Mouse (Mus musculus): ENCODE data around the gene Ankrd42. TPM values are rescaled to one million over a fixed set of nuclear protein-coding genes. Genes with fewer than 3 reads are reported as not detected.

Ankrd42 gene
- total and polyA plus RNA-seq, 3 experiments, result 0.43 to 2.2 (median 0.66) TPM

DNA sequence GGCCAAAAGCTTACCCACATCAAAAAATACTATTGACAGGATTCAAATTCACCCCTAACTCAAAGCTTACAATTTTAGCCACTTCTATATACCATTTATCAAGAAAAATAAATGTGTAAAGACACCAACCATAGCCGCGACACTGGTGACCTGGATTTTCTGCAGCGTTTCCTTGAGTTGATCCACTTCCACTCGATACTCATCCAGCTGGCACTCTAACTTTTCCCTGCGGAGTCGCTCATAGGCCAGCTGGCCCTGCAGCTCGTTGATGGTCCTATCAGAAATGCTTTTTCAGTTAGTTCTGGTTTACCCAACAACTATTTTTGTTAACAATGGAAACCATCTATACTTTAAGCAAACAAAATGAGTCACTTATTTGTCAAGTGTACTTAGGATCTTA lies 47.0 kb downstream of the Ankrd42 start:
- no peaks in the 10 kb centered on the region for H3K36me3 ChIP-seq (replicated peaks)
- H3K9me3 ChIP-seq (replicated peaks), result no peaks in the 10 kb centered on the region
- TF ChIP-seq GATA1 (IDR thresholded peaks at IDR 0.05; ENCODE audit: borderline replicate concordance, low read length), result no peak
- no peak for TF ChIP-seq CTCF (IDR thresholded peaks at IDR 0.05; ENCODE audit: low read depth, low read length)
- TF ChIP-seq POLR2AphosphoS5 (IDR thresholded peaks at IDR 0.05; ENCODE audit: insufficient replicate concordance, low read depth, low read length), result no peak
- no peak for TF ChIP-seq GATA2 (IDR thresholded peaks at IDR 0.05; ENCODE audit: borderline replicate concordance, low read depth, low read length)
- no peak for TF ChIP-seq TAL1 (conservative IDR thresholded peaks at IDR 0.05; ENCODE audit: low read depth, low read length)
- H3K27me3 ChIP-seq (ENCODE audit: insufficient read depth, low read length), result no peaks in the 10 kb centered on the region; the same call in 1 of the 2 replicates
- H3K4me1 ChIP-seq (ENCODE audit: insufficient read depth, low read depth, low read length), result no peaks in the 10 kb centered on the region
- no peak for ATAC-seq (ENCODE audit: extremely low read depth, insufficient number of reproducible peaks, low FRiP score, poor library complexity, severe bottlenecking)
- no peak overlapping the region for H3K4me3 ChIP-seq (ENCODE audit: low read depth, low read length)
- DNase-seq (ENCODE audit: low spot score), result no peak

DNA sequence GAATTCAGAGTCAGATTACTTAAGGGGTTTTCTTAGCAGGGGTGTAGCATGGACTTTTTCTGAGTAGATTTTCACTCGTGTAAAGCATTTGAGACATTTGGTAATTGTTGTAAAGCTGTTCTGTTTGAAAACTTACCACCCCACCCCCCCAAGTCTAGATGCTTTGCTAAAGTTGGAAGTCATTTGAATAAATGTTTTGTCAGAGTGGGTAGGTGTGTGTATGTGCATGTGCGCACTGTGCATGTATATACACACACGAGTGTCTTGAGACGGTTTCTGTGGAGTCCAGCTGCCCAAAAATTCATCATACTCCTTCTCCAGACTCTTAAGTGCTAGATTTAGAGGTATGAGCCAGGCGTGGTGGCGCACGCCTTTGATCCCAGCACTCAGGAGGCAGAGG lies 53.4 kb downstream of the Ankrd42 start:
- Histone ChIP-seq H3K36me3 (replicated peaks) (no peaks in the 10 kb centered on the region), H3K4me3 (ENCODE audit: low read depth, low read length) (no peak overlapping the region), H3K4me1 (ENCODE audit: insufficient read depth, low read depth, low read length) (no peaks in the 10 kb centered on the region), H3K27me3 (ENCODE audit: insufficient read depth, low read length) (peaks cover 6% of the 10 kb centered on the region; the same call in 1 of the 2 replicates), H3K9me3 (replicated peaks) (no peaks in the 10 kb centered on the region)
- ATAC-seq (ENCODE audit: extremely low read depth, insufficient number of reproducible peaks, low FRiP score, poor library complexity, severe bottlenecking) (no peak), DNase-seq (ENCODE audit: low spot score) (no peak)
- TF ChIP-seq GATA2 (IDR thresholded peaks at IDR 0.05; ENCODE audit: borderline replicate concordance, low read depth, low read length) (no peak), GATA1 (IDR thresholded peaks at IDR 0.05; ENCODE audit: borderline replicate concordance, low read length) (no peak), TAL1 (conservative IDR thresholded peaks at IDR 0.05; ENCODE audit: low read depth, low read length) (no peak), CTCF (IDR thresholded peaks at IDR 0.05; ENCODE audit: low read depth, low read length) (no peak), POLR2AphosphoS5 (IDR thresholded peaks at IDR 0.05; ENCODE audit: insufficient replicate concordance, low read depth, low read length) (no peak)

- no peaks in the 10 kb centered on the region for H3K36me3 ChIP-seq (replicated peaks)
- TF ChIP-seq GATA1 (IDR thresholded peaks at IDR 0.05; ENCODE audit: borderline replicate concordance, low read length), result no peak
- TF ChIP-seq TAL1 (conservative IDR thresholded peaks at IDR 0.05; ENCODE audit: low read depth, low read length), result no peak
- TF ChIP-seq POLR2AphosphoS5 (IDR thresholded peaks at IDR 0.05; ENCODE audit: insufficient replicate concordance, low read depth, low read length), result no peak
- no peak for TF ChIP-seq GATA2 (IDR thresholded peaks at IDR 0.05; ENCODE audit: borderline replicate concordance, low read depth, low read length)
- TF ChIP-seq CTCF (IDR thresholded peaks at IDR 0.05; ENCODE audit: low read depth, low read length), result no peak
- DNase-seq (ENCODE audit: low spot score) (no peak), ATAC-seq (ENCODE audit: extremely low read depth, insufficient number of reproducible peaks, low FRiP score, poor library complexity, severe bottlenecking) (no peak)
- H3K27me3 ChIP-seq (ENCODE audit: insufficient read depth, low read length), result peaks cover 6% of the 10 kb centered on the region; the same call in 1 of the 2 replicates
- no peaks in the 10 kb centered on the region for H3K9me3 ChIP-seq (replicated peaks)
- H3K4me3 ChIP-seq (ENCODE audit: low read depth, low read length), result no peak overlapping the region
- no peaks in the 10 kb centered on the region for H3K4me1 ChIP-seq (ENCODE audit: insufficient read depth, low read depth, low read length)
These were observed 56.3 kb downstream of the Ankrd42 start for GRCm38 (mm10) chr7:92580491-92581207.

DNA sequence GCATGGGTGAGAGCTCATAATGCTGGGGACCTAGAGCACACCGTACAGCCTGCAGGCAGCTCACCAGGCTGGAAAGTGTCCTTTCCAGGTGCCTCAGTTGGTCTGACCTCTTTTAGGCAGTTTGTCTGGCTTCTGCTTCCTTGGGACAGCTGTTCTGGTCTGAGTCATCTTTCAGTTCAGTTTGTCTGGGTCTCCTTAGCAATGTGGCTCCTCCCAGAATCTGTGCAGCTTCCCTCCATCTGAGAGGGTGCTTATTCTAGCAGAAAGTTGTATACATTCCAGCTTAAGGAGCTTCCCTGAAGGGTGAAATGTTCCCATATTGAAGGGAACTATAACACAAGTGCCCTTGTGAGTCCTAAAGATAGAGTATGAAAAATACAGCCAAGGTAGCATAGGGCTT lies 70.2 kb downstream of the Ankrd42 start:
- H3K4me3 ChIP-seq (ENCODE audit: low read depth, low read length), result no peak overlapping the region
- TF ChIP-seq CTCF (IDR thresholded peaks at IDR 0.05; ENCODE audit: low read depth, low read length) (no peak), POLR2AphosphoS5 (IDR thresholded peaks at IDR 0.05; ENCODE audit: insufficient replicate concordance, low read depth, low read length) (no peak), TAL1 (conservative IDR thresholded peaks at IDR 0.05; ENCODE audit: low read depth, low read length) (no peak), GATA1 (IDR thresholded peaks at IDR 0.05; ENCODE audit: borderline replicate concordance, low read length) (no peak), GATA2 (IDR thresholded peaks at IDR 0.05; ENCODE audit: borderline replicate concordance, low read depth, low read length) (no peak)
- no peak for ATAC-seq (ENCODE audit: extremely low read depth, insufficient number of reproducible peaks, low FRiP score, poor library complexity, severe bottlenecking)

GRCm38 (mm10) chr7:92560986-92561876 lies 75.7 kb downstream of the Ankrd42 start, which contains the start of gene Ccdc90b:
Gene Ccdc90b (plus strand): TSS chr7:92561149.
- DNase-seq (ENCODE audit: low spot score) (no peak), ATAC-seq (ENCODE audit: extremely low read depth, insufficient number of reproducible peaks, low FRiP score, poor library complexity, severe bottlenecking) (no peak)
- no peak for TF ChIP-seq POLR2AphosphoS5 (IDR thresholded peaks at IDR 0.05; ENCODE audit: insufficient replicate concordance, low read depth, low read length)
- no peak for TF ChIP-seq GATA1 (IDR thresholded peaks at IDR 0.05; ENCODE audit: borderline replicate concordance, low read length)
- no peak for TF ChIP-seq CTCF (IDR thresholded peaks at IDR 0.05; ENCODE audit: low read depth, low read length)
- no peak for TF ChIP-seq TAL1 (conservative IDR thresholded peaks at IDR 0.05; ENCODE audit: low read depth, low read length)
- no peak for TF ChIP-seq GATA2 (IDR thresholded peaks at IDR 0.05; ENCODE audit: borderline replicate concordance, low read depth, low read length)
- H3K27me3 ChIP-seq (ENCODE audit: insufficient read depth, low read length), result 0 out of 2 replicates have a peak, but pooled peaks cover 3% of the 10 kb centered on the region
- H3K4me1 ChIP-seq (ENCODE audit: insufficient read depth, low read depth, low read length), result no peaks in the 10 kb centered on the region
- no peak within 1 kb of the TSS for H3K4me3 ChIP-seq (ENCODE audit: low read depth, low read length)
- no peaks in the 10 kb centered on the region for H3K36me3 ChIP-seq (replicated peaks)
- H3K9me3 ChIP-seq (replicated peaks), result peaks cover 3% of the 10 kb centered on the region

More for the DNA sequence above, 70.2 kb downstream of the Ankrd42 start:
- Histone ChIP-seq H3K27me3 (ENCODE audit: insufficient read depth, low read length) (no peaks in the 10 kb centered on the region), H3K9me3 (replicated peaks) (no peaks in the 10 kb centered on the region), H3K36me3 (replicated peaks) (no peaks in the 10 kb centered on the region), H3K4me1 (ENCODE audit: insufficient read depth, low read depth, low read length) (no peaks in the 10 kb centered on the region)
- DNase-seq (ENCODE audit: low spot score), result no peak

DNA sequence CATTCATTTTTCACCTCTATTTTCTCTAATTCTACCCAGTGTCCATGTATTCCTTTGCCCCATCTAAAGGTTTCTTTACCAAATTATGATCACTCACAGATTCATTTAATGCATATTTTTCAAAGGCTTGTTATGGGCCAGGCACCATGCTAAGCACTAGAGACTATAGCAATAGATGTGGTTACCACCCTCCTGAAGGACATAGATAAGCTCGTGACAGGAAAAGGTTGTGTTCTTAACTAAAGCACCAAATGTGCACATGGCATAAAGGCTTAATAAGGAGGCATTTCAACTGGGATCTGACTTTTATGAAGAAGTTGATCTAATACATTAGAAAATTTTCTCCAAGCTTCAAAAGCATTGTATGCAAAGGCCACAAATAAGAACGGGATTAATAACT lies 78.2 kb downstream of the Ankrd42 start:
- DNase-seq (ENCODE audit: low spot score), result no peak
- no peak for TF ChIP-seq CTCF (IDR thresholded peaks at IDR 0.05; ENCODE audit: low read depth, low read length)
- TF ChIP-seq TAL1 (conservative IDR thresholded peaks at IDR 0.05; ENCODE audit: low read depth, low read length), result no peak
- TF ChIP-seq POLR2AphosphoS5 (IDR thresholded peaks at IDR 0.05; ENCODE audit: insufficient replicate concordance, low read depth, low read length), result no peak
- no peak for TF ChIP-seq GATA1 (IDR thresholded peaks at IDR 0.05; ENCODE audit: borderline replicate concordance, low read length)
- no peak for TF ChIP-seq GATA2 (IDR thresholded peaks at IDR 0.05; ENCODE audit: borderline replicate concordance, low read depth, low read length)
- no peak for ATAC-seq (ENCODE audit: extremely low read depth, insufficient number of reproducible peaks, low FRiP score, poor library complexity, severe bottlenecking)

More for the DNA sequence above, 78.2 kb downstream of the Ankrd42 start:
- 0 out of 2 replicates have a peak, but pooled peaks cover 3% of the 10 kb centered on the region for H3K27me3 ChIP-seq (ENCODE audit: insufficient read depth, low read length)
- H3K36me3 ChIP-seq (replicated peaks), result no peaks in the 10 kb centered on the region
- no peaks in the 10 kb centered on the region for H3K4me1 ChIP-seq (ENCODE audit: insufficient read depth, low read depth, low read length)
- peaks cover 3% of the 10 kb centered on the region for H3K9me3 ChIP-seq (replicated peaks)
- no peak overlapping the region for H3K4me3 ChIP-seq (ENCODE audit: low read depth, low read length)

Measured in G1E (cell line).